Comparison of ENCODE assay signal across 8 mouse cellular contexts in genomic region chr17:45737078-45737601, GRCm38 (mm10). TPM values are rescaled to one million over a fixed set of nuclear protein-coding genes. Genes with fewer than 3 reads are reported as not detected.
A peak's percentile ranks its signal among the peaks of the same experiment; 100 is the strongest.
DNase-seq lines count a peak whose midpoint lies in the region; ATAC-seq and TF ChIP-seq lines count a peak whose summit lies in the region.

No protein-coding gene starts in this region.

- TF ChIP-seq POLR2A in CH12.LX (IDR thresholded peaks at IDR 0.05; ENCODE audit: low read depth, low read length) = no peak

- H3K9ac ChIP-seq in CH12.LX (ENCODE audit: insufficient read depth, low read depth) = 0 out of 2 replicates have a peak overlapping the region, but pooled peaks have one; percentile 32
- peak overlapping the region; percentile 75 for H3K9ac ChIP-seq in forebrain, postnatal 0 days
- H3K9ac ChIP-seq in liver, embryonic 15.5 days = peak overlapping the region; percentile 73

- dilution Hi-C loops in CH12.LX (cut with MboI; ENCODE audit: extremely low pct_ligation_motif_present, extremely low pct_unique_long_range_greater_than_20kb, low sequenced_read_pairs) = no loop called here

- TF ChIP-seq CTCF in CH12.LX (conservative IDR thresholded peaks at IDR 0.05 in 1 of 2, IDR thresholded peaks at IDR 0.05 in 1 of 2; ENCODE audit: low read depth in 2 of 2, low read length in 2 of 2) = no peak
- no peak for TF ChIP-seq CTCF in forebrain, postnatal 0 days (IDR thresholded peaks at IDR 0.05; ENCODE audit: low read depth)

- TF ChIP-seq EP300 in CH12.LX (IDR thresholded peaks at IDR 0.05; ENCODE audit: low read length) = no peak

- peaks cover 80% of the 10 kb centered on the region for H3K27me3 ChIP-seq in CH12.LX (replicated peaks)
- no peaks in the 10 kb centered on the region for H3K27me3 ChIP-seq in forebrain, postnatal 0 days (ENCODE audit: insufficient read depth, low read length)
- H3K27me3 ChIP-seq in liver, embryonic 15.5 days = peaks cover 40% of the 10 kb centered on the region
- no peaks in the 10 kb centered on the region for H3K27me3 ChIP-seq in splenic B cell, adult 2 months (ENCODE audit: control insufficient read depth, insufficient read depth, low read length, poor library complexity, severe bottlenecking)

- H3K4me3 ChIP-seq in CH12.LX (replicated peaks in 1 of 3; ENCODE audit: low read depth in 2 of 3, low read length in 2 of 3, poor library complexity in 1 of 3) = peak overlapping the region; percentile 34 to 57 (median 55)
- peak overlapping the region; percentile 53 for H3K4me3 ChIP-seq in forebrain, postnatal 0 days (ENCODE audit: low read depth, low read length)
- H3K4me3 ChIP-seq in liver, embryonic 15.5 days (replicated peaks) = peak overlapping the region; percentile 67

- H3K4me2 ChIP-seq in CH12.LX (ENCODE audit: insufficient read depth, low read depth, poor library complexity, severe bottlenecking) = peak overlapping the region; percentile 58
- H3K4me2 ChIP-seq in forebrain, postnatal 0 days (ENCODE audit: low read depth) = peak overlapping the region; percentile 78
- H3K4me2 ChIP-seq in liver, embryonic 15.5 days = peak overlapping the region; percentile 97

- no peak for TF ChIP-seq RAD21 in CH12.LX (IDR thresholded peaks at IDR 0.05; ENCODE audit: low read depth, low read length)

- 0 out of 2 replicates have a peak, but pooled peaks have one; percentile 5 for ATAC-seq in forebrain, postnatal 0 days
- peak; percentile 61 for ATAC-seq in liver, embryonic 15.5 days (ENCODE audit: insufficient read depth)

- H3K4me1 ChIP-seq in CH12.LX (ENCODE audit: control insufficient read depth in 1 of 2, insufficient read depth in 2 of 2) = peaks cover 2 to 17% of the 10 kb centered on the region in 2 experiments
- H3K4me1 ChIP-seq in forebrain, postnatal 0 days (ENCODE audit: insufficient read depth) = peaks cover 28% of the 10 kb centered on the region
- peaks cover 52% of the 10 kb centered on the region for H3K4me1 ChIP-seq in liver, embryonic 15.5 days (replicated peaks)

- in situ Hi-C loops in CH12.LX (cut with MboI; ENCODE audit: low pct_ligation_motif_present, low pct_unique_long_range_greater_than_20kb, low sequenced_read_pairs) = loop anchor here (5.0 to 10.0 kb wide), 2 partner anchors 295 to 378 kb away; partner anchors contain the start of genes Mrps18a and Vegfa

- peak; percentile 52 for DNase-seq in embryo, embryonic 10 days (ENCODE audit: low spot score)
- no peak for DNase-seq in embryo, embryonic 9.5 days (ENCODE audit: extremely low spot score)
- peak; percentile 49 for DNase-seq in CH12.LX (ENCODE audit: extremely low read depth)
- no peak for DNase-seq in forebrain, postnatal 0 days
- DNase-seq in splenic B cell, adult 2 months (ENCODE audit: low read depth, low spot score) = peak; percentile 53
- no peak for DNase-seq in spleen, postnatal 36 days (ENCODE audit: low spot score in 2 of 2)
- DNase-seq in layer of hippocampus, postnatal 25 days (ENCODE audit: extremely low spot score in 1 of 2, low spot score in 1 of 2) = no peak

- 14% methylated on average over 10 of the region's 10 CpGs for WGBS in forebrain, postnatal 0 days
- 7% methylated on average over 10 of the region's 10 CpGs for WGBS in liver, embryonic 15.5 days (ENCODE audit: insufficient replicate concordance)

- no peaks in the 10 kb centered on the region for H3K36me3 ChIP-seq in CH12.LX (replicated peaks in 1 of 2; ENCODE audit: control insufficient read depth in 1 of 2, insufficient read depth in 1 of 2, low read length in 1 of 2)
- H3K36me3 ChIP-seq in forebrain, postnatal 0 days (ENCODE audit: insufficient read depth) = no peaks in the 10 kb centered on the region
- H3K36me3 ChIP-seq in liver, embryonic 15.5 days (replicated peaks) = no peaks in the 10 kb centered on the region
- H3K36me3 ChIP-seq in splenic B cell, adult 2 months (ENCODE audit: control insufficient read depth, insufficient read depth, low read length, poor library complexity, severe bottlenecking) = no peaks in the 10 kb centered on the region

- no peak overlapping the region for H3K27ac ChIP-seq in CH12.LX (ENCODE audit: insufficient read depth, low read depth)
- H3K27ac ChIP-seq in forebrain, postnatal 0 days (ENCODE audit: low read depth, low read length) = peak overlapping the region; percentile 87
- peak overlapping the region; percentile 83 for H3K27ac ChIP-seq in liver, embryonic 15.5 days (replicated peaks)

- H3K9me3 ChIP-seq in CH12.LX (replicated peaks; ENCODE audit: low read length) = peaks cover 2% of the 10 kb centered on the region
- H3K9me3 ChIP-seq in forebrain, postnatal 0 days (ENCODE audit: low read length) = no peaks in the 10 kb centered on the region
- H3K9me3 ChIP-seq in liver, embryonic 15.5 days (replicated peaks) = no peaks in the 10 kb centered on the region

- H3K79me2 ChIP-seq in CH12.LX (replicated peaks; ENCODE audit: control insufficient read depth, extremely low read depth, insufficient read depth, poor library complexity, severe bottlenecking) = no peaks in the 10 kb centered on the region

TF ChIP-seq in CH12.LX, 34 proteins besides CTCF, POLR2A, EP300 and RAD21:
- TF ChIP-seq JUND (conservative IDR thresholded peaks at IDR 0.05; ENCODE audit: low read depth, low read length) (no peak), ZKSCAN1 (IDR thresholded peaks at IDR 0.05; ENCODE audit: borderline replicate concordance, low read depth, low read length) (peak; percentile 88), BHLHE40 (IDR thresholded peaks at IDR 0.05; ENCODE audit: low read depth, low read length) (0 out of 2 replicates have a peak, but pooled peaks have one; percentile 20)

RNA-seq across cellular contexts. Expression of gene 1600014C23Rik, which starts 3.5 kb away (rescaled TPM):
- total RNA-seq in CH12.LX (2012; rRNA removed) = 0.38 TPM in 1 of 2 replicates, not detected in the other
- total RNA-seq in CH12.LX (2014; rRNA removed) = not detected in 2 replicates
- polyA plus RNA-seq in CH12.LX (2012; ENCODE audit: insufficient read length, low read depth) = not detected in 2 replicates
- not detected in 2 replicates for total RNA-seq in forebrain, postnatal 0 days (2014; rRNA removed)
- polyA plus RNA-seq in forebrain, postnatal 0 days (2015; fragmentation: Nextera tagmentation; extraction: Ambion mirVana) = not detected in 2 replicates
- 0.25 TPM in 1 of 2 replicates, not detected in the other for polyA plus RNA-seq in liver, embryonic 15.5 days (2015; fragmentation: Nextera tagmentation; extraction: Ambion mirVana)
- total RNA-seq in layer of hippocampus, postnatal 25 days (2021) = under 1 TPM in 1 of 2 experiments, not detected in 1; 0.59 TPM

RNA-seq across cellular contexts. Expression of gene Tmem63b, which starts 50.4 kb away (rescaled TPM):
- total RNA-seq in CH12.LX (2012; rRNA removed) = 4.5 and 6.3 TPM in 2 replicates
- 2.8 and 3.5 TPM in 2 replicates for total RNA-seq in CH12.LX (2014; rRNA removed)
- 9.2 and 10.3 TPM in 2 replicates for polyA plus RNA-seq in CH12.LX (2012; ENCODE audit: insufficient read length, low read depth)
- 198 and 228 TPM in 2 replicates for total RNA-seq in forebrain, postnatal 0 days (2014; rRNA removed)
- polyA plus RNA-seq in forebrain, postnatal 0 days (2015; fragmentation: Nextera tagmentation; extraction: Ambion mirVana) = 109 and 131 TPM in 2 replicates
- polyA plus RNA-seq in liver, embryonic 15.5 days (2015; fragmentation: Nextera tagmentation; extraction: Ambion mirVana) = 8.6 and 9.6 TPM in 2 replicates
- total RNA-seq in layer of hippocampus, postnatal 25 days (2021) = 100 to 1,000 TPM; 176 to 191 TPM

RNA-seq across cellular contexts. Expression of gene Mrpl14, which starts 51.0 kb away (rescaled TPM):
- total RNA-seq in CH12.LX (2012; rRNA removed) (33.4 and 46.1 TPM in 2 replicates), CH12.LX (2014; rRNA removed) (48.5 and 56.9 TPM in 2 replicates)
- 62.5 and 67.7 TPM in 2 replicates for polyA plus RNA-seq in CH12.LX (2012; ENCODE audit: insufficient read length, low read depth)
- 25.3 and 40.2 TPM in 2 replicates for total RNA-seq in forebrain, postnatal 0 days (2014; rRNA removed)
- polyA plus RNA-seq in forebrain, postnatal 0 days (2015; fragmentation: Nextera tagmentation; extraction: Ambion mirVana) = 98.6 and 120 TPM in 2 replicates
- polyA plus RNA-seq in liver, embryonic 15.5 days (2015; fragmentation: Nextera tagmentation; extraction: Ambion mirVana) = 111 and 115 TPM in 2 replicates
- total RNA-seq in layer of hippocampus, postnatal 25 days (2021) = 10 to 100 TPM; 40.0 to 40.9 TPM

Comparison
In these comparisons a context has a peak if more than half of its experiments do, and no peak if none do; other contexts are left out.
1. DNase-seq: peak in embryo, embryonic 10 days (single experiment), CH12.LX (single experiment) and splenic B cell, adult 2 months (single experiment); none in embryo, embryonic 9.5 days (single experiment), forebrain, postnatal 0 days (single experiment), spleen, postnatal 36 days (0 of 2) and layer of hippocampus, postnatal 25 days (0 of 2).
2. RNA of gene Tmem63b, which starts 50.4 kb away (total RNA-seq): 198 to 228 TPM in forebrain, postnatal 0 days and 176 to 191 TPM in layer of hippocampus, postnatal 25 days; 2.8 to 6.3 TPM in CH12.LX; every median in the first group is over 10 times any median in the second.
3. Peak in every context shown above with its lines, with median percentiles within 50 percentile points of each other: H3K4me2 ChIP-seq, H3K4me3 ChIP-seq and H3K9ac ChIP-seq.